Mouse (Mus musculus) mesoderm, embryonic 11.5 days (tissue): Measurements from ENCODE around the gene Tox3.
A peak's percentile ranks its signal among the peaks of the same experiment; 100 is the strongest.

Source experiments
- DNase-seq: peaks from one replicate; pipeline ENCODE4 v3.0.0-alpha.2; 2012; ENCODE audit warnings: low read depth, low spot score

Gene Tox3

GRCm38 (mm10) chr8:90330377-90331285 lies 17.5 kb downstream of the Tox3 start:
- DNase-seq = no peak

DNA sequence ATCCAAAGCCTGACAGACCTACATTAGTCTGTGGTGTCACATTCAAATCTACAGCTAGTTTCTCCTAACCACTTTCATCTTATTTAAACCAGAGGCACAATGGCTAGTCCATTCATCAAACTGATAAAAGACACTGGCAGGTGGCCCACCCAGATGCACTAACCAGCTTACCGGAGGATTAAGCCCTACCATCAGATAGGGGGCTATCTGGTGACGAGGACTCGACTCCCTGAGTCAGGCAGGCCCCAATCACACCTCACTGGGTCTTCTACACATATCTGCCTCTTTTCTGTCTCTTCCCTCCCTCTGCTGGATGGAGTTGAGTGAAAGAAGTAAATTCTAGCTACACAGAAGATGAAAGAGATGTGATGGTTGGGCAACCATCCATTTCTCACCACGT lies 24.3 kb downstream of the Tox3 start:
- DNase-seq = no peak

DNA sequence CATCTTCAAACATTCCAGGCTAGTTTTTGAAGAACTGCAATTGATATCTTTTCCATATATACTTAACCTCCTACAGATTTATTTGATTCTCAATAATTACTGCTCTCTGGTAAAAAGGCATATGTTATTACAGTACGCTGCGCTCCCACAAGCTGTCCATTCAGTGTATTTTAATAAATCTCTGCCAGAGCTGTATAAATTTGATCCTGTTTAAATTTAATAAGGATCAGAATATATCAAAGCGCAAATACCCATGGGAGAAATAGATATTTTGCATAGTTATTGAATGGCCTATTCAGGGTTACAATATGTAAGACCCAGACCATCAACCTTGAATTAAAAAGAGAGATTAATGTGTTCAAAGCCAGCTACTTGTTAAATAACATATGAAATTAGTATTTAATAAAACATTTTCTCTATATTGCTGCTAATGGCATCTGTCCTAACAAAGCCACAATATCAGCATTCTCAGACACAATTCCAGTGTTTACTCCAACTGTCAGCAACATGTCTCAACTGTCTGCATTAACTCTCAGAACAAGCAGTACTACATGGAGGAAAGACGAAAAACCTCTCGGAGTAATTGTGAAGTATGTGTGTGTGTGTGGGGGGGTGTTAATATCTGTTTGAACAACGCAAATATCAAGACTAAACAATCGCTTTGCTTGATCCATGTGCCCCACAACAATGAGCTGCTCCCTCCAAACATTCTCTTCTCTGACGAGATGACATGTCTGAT lies 25.3 kb downstream of the Tox3 start:
- DNase-seq = no peak

- no peak for DNase-seq
These were observed 26.9 kb downstream of the Tox3 start for GRCm38 (mm10) chr8:90321255-90321654.

DNA sequence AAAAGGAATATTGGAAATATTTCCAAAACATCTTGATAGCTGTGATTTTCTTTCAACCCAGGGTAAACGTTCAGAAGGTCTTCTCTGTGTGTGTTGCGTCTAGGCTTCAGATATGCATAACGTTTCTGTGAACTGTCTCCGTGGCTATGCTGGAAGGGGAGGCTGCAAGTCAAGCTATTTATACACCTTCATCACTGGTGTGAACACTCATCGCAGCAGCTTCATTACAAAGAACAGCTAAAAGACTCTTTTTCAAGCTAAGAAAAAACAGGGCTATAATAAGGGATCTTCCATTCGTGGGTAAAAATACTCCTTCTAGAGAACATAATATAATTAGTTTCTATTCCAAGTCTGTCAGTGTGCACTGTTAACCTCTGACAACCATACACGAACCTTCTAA lies 33.8 kb downstream of the Tox3 start:
- DNase-seq = no peak

- no peak for DNase-seq
These were observed 45.2 kb downstream of the Tox3 start for GRCm38 (mm10) chr8:90302951-90303350.

DNA sequence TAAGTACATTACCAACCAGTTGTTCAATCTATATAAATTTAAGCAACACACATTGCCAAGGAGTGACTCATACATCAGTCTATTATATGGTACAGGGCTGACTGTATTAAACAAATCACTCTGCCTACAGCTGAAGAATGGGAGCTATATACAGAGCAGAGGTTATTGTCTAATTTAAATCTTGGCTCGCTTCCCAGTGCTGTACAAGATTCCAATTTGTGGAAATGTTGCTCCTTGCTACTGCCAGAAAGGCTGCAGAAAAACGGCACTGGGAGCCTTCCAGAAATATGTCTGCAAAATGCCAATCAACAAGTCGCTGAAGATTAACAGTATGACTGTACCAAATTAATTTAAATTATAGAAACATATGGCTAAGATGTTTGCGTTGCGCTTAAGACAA lies 45.9 kb downstream of the Tox3 start:
- peak; percentile 33 for DNase-seq

- DNase-seq = no peak
These were observed 46.6 kb downstream of the Tox3 start for GRCm38 (mm10) chr8:90301543-90301942.

- no peak for DNase-seq
These were observed 47.2 kb downstream of the Tox3 start for GRCm38 (mm10) chr8:90300973-90301372.

DNA sequence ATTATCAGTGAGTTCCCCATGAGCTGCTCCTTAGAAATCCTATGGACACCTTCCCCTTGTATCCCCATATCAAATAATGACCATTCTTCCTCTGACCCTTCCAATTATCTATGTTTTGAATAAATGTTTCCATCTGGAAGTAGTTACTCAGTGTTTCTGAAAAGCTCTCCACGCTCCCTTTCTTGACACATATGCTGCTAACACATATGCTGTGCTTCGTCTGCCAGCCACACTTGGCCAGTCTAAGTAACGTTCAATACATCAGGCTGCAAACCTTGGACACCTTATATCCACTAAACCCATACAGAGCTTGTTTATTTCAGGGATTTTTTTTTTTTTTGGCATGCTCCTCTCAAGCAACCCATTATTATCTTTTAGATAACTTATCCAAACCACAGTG lies 54.1 kb downstream of the Tox3 start:
- no peak for DNase-seq

GRCm38 (mm10) chr8:90290811-90291210 lies 57.3 kb downstream of the Tox3 start:
- no peak for DNase-seq

GRCm38 (mm10) chr8:90276722-90277121 lies 71.4 kb downstream of the Tox3 start:
- no peak for DNase-seq

DNA sequence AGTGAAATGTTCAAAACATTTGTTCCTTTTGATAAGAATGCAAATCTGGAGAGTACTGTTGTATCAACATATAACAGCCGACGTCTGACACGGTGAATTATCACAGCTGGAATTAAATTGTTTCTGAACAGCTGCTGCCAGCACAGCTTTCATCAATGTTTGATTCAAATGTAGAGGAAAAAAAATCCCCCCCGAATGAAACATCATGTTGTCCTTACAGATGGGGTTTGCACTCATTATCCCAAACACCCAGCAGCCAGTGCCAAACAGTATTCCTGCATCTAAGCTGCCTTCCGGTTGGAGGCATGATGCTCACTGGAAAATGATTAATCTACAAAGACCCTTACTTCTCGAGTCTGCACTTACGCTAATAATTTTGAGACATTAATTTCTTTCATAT lies 75.0 kb downstream of the Tox3 start:
- peak; percentile 24 for DNase-seq

GRCm38 (mm10) chr8:90271920-90272319 lies 76.2 kb downstream of the Tox3 start:
- DNase-seq = no peak

DNA sequence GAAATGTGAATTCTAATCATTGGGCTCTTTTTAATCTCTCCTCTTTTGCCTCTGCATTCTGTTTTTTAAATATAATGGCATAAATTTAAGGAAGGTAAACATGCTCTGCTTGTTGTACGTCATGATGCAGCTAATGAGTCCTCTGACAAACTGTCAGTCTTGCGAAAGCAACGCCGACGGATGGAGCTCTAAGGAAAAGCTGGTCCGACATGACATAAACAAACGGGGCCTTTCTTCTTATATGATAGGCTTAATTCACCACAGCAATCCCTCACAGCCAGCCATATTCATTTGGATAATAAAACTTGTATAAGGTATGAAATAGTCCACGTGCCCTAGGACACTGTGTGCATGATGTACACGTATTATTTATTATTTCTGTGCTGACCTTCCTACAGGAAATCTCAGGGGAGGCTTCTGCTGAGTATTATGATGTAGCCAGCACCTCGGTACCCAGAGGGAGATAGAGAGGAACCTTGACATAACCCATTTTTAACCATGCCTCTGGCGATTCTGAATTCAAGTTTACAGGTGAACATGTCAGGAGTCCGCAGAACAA lies 80.4 kb downstream of the Tox3 start:
- no peak for DNase-seq

DNA sequence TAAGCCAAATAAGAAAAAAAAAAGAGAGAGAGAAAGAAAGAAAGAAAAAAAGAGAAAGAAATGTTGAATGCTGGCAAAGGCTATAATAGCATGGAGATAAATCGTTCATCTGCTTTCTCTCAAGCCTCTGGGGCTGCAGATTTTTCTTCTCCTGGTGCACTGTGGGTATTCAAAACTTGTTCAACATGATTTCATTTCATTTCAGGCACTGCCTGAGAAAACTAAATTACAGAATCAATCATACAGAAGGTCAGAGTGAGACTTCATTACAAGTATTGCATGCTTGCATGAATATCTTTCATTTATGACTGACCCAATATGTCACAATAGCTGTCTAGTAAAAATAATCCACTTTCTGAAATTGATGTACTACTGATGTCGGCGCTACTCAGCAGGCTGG lies 81.2 kb downstream of the Tox3 start:
- no peak for DNase-seq

GRCm38 (mm10) chr8:90266239-90266638 lies 81.9 kb downstream of the Tox3 start:
- no peak for DNase-seq

DNA sequence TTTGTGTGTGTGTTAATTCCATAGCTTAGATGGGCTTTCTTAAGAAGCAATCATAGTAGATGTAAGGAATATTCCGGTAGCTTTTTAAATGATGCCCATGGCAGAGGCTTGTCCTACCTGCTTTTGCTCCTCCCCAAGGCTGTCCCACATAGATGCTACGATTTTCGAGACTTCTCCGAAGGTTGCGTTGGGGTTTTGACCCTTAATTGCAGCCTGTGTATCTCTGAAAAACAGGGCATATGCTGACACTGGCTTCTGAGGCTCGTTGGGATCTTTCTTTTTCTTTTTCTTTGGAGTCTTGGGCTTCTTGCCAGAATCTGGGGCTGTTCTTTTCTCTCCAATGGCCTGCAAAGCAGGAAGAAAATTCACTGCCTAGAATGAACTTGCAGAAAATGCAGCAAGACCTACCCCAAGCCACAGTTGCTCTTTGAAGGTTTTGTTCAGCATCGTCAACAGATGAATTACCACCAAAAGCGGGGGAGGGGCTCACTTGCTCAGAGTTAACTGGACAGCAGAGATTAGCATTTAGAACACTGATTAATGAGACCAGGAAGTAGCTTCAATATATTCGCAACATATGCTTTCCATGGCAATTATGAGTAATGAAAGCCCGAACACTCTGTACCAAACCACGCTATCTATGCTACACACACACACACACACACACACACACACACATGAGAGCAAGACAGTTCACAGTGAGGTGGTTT lies 93.8 kb downstream of the Tox3 start:
- peak; percentile 44 for DNase-seq

GRCm38 (mm10) chr8:90246357-90246756 lies 101.8 kb downstream of the Tox3 start:
- no peak for DNase-seq

- DNase-seq = peak; percentile 46
These were observed 102.3 kb downstream of the Tox3 start for GRCm38 (mm10) chr8:90245828-90246227.

GRCm38 (mm10) chr8:90245187-90245586 lies 103.0 kb downstream of the Tox3 start:
- DNase-seq = no peak
